Mouse (Mus musculus) CH12.LX (cell line): ENCODE data around the gene Mrpl42.

Source experiments
- CTCF ChIP-seq, 2 experiments: IDR thresholded peaks in 1 of 2; conservative IDR thresholded peaks in 1 of 2; 2 replicates each; pipeline ENCODE4 v1.5.1; 2011 to 2012; ENCODE audit warnings: low read depth in 2 of 2, low read length in 2 of 2, improper control_type of control experiment in 1 of 2, inconsistent platforms in 1 of 2, mild to moderate bottlenecking in 1 of 2, moderate library complexity in 1 of 2
- EP300 ChIP-seq: IDR thresholded peaks from 2 replicates; pipeline ENCODE4 v1.6.1; 2011; ENCODE audit warnings: low read length, improper control_type of control experiment
- KAT2A ChIP-seq: IDR thresholded peaks from 2 replicates; pipeline ENCODE4 v1.6.1; 2012; ENCODE audit warnings: low read length, improper control_type of control experiment, inconsistent platforms; ENCODE audit not compliant: insufficient replicate concordance
- MAFK ChIP-seq: IDR thresholded peaks from 2 replicates; pipeline ENCODE4 v1.6.1; 2011; ENCODE audit warnings: low read length, improper control_type of control experiment; ENCODE audit not compliant: insufficient replicate concordance
- NRF1 ChIP-seq: IDR thresholded peaks from 2 replicates; pipeline ENCODE4 v1.6.1; 2014; ENCODE audit warnings: low read depth, mild to moderate bottlenecking, inconsistent platforms, low read length, improper control_type of control experiment, moderate library complexity
- PAX5 ChIP-seq: IDR thresholded peaks from 2 replicates; pipeline ENCODE4 v1.6.1; 2012; ENCODE audit warnings: low read length, inconsistent platforms, mixed read lengths
- POLR2A ChIP-seq: IDR thresholded peaks from 2 replicates; pipeline ENCODE4 v1.6.1; 2011; ENCODE audit warnings: low read depth, mild to moderate bottlenecking, improper control_type of control experiment, low read length
- TBP ChIP-seq: conservative IDR thresholded peaks from 2 replicates; pipeline ENCODE4 v1.6.1; 2011; ENCODE audit warnings: low read depth, low read length, improper control_type of control experiment
- TCF12 ChIP-seq: IDR thresholded peaks from 2 replicates; pipeline ENCODE4 v1.6.1; 2014; ENCODE audit warnings: low read depth, mild to moderate bottlenecking, inconsistent platforms, low read length, improper control_type of control experiment
- UBTF ChIP-seq: IDR thresholded peaks from 2 replicates; pipeline ENCODE4 v1.6.1; 2012; ENCODE audit warnings: low read depth, mild to moderate bottlenecking, inconsistent platforms, low read length, improper control_type of control experiment, moderate library complexity
- USF2 ChIP-seq: conservative IDR thresholded peaks from 2 replicates; pipeline ENCODE4 v1.6.1; 2011; ENCODE audit warnings: low read depth, low read length, improper control_type of control experiment

- TF ChIP-seq POLR2A, result no peak
- no peak for TF ChIP-seq CTCF (conservative IDR thresholded peaks at IDR 0.05 in 1 of 2, IDR thresholded peaks at IDR 0.05 in 1 of 2; ENCODE audit: low read depth in 2 of 2, low read length in 2 of 2)
- no peak for TF ChIP-seq TCF12
- TF ChIP-seq PAX5, result no peak
- no peak for TF ChIP-seq EP300
- TF ChIP-seq UBTF, result no peak
- no peak for TF ChIP-seq KAT2A
- TF ChIP-seq MAFK, result no peak
- no peak for TF ChIP-seq TBP
- no peak for TF ChIP-seq NRF1
- TF ChIP-seq USF2, result no peak
Measured at GRCm38 (mm10) chr10:95462231-95462630, 39.5 kb downstream of the Mrpl42 start.
